Mouse (Mus musculus) liver, embryonic 14.5 days (tissue): ENCODE data around the gene Rngtt.

ENCODE experiments used
- CTCF ChIP-seq: IDR thresholded peaks from 2 replicates; pipeline ENCODE4 v1.5.1; 2016; ENCODE audit warnings: antibody characterized with exemption, low read depth, control low read depth
- EP300 ChIP-seq: IDR thresholded peaks from 2 replicates; pipeline ENCODE4 v1.6.1; 2016; ENCODE audit warnings: antibody characterized with exemption, low read depth

DNA sequence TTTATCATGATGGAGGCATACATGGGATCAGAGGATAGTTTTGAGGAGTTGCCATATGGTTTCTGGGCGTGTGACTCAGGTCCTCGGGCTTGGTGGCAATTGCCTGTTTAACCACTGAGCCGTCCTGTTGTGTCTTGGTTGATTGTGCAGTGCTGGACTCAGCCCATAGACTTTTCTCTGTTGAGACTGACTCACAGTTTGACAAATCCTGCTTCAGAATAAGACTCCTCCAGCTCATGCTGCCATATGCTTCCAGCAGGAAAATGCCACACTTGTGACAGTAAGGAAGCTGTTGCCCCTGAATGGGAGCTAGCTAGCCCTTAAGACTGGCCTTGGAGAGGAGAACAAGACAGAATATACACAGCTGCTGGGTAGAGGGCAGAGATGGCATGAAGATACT, 149.7 kb downstream of the Rngtt start:
- TF ChIP-seq CTCF: no peak
- no peak for TF ChIP-seq EP300
